Mouse (Mus musculus) limb, embryonic 11.5 days (tissue): ENCODE results near the gene Alyref2. TPM values are rescaled to one million over a fixed set of nuclear protein-coding genes. Genes with fewer than 3 reads are reported as not detected.

Experiments used
- ATAC-seq: fragments of 200-750 bp; cut with Nextera tagmentation; 2 replicates; pipeline ENCODE4 v1.8.0; 2017; ENCODE audit warnings: low read depth; ENCODE audit not compliant: insufficient number of reproducible peaks, low FRiP score, low TSS enrichment
- DNase-seq: peaks from one replicate; pipeline ENCODE4 v3.0.0-alpha.2; 2015; ENCODE audit warnings: low spot score
- H3K27ac ChIP-seq: fragments of 300-500 bp; sonication (generic); replicated peaks from 2 replicates; pipeline ENCODE4 v1.5.1; 2014; ENCODE audit warnings: low read depth, mild to moderate bottlenecking, low read length
- H3K27me3 ChIP-seq: fragments of 300-500 bp; sonication (generic); 2 replicates; pipeline ENCODE4 v1.6.1; 2014; ENCODE audit warnings: mild to moderate bottlenecking, low read length, mixed read lengths; ENCODE audit not compliant: control insufficient read depth, insufficient read depth
- H3K36me3 ChIP-seq: fragments of 300-500 bp; sonication (generic); 2 replicates; pipeline ENCODE4 v1.6.1; 2014; ENCODE audit warnings: mild to moderate bottlenecking, low read length, moderate library complexity, mixed read lengths; ENCODE audit not compliant: control insufficient read depth, insufficient read depth
- H3K4me1 ChIP-seq: fragments of 300-500 bp; sonication (generic); 2 replicates; pipeline ENCODE4 v1.6.1; 2014; ENCODE audit warnings: low read length, mixed read lengths; ENCODE audit not compliant: control insufficient read depth, insufficient read depth
- H3K4me2 ChIP-seq: fragments of 300-500 bp; sonication (generic); 2 replicates; pipeline ENCODE4 v1.6.1; 2014; ENCODE audit warnings: low read depth, mild to moderate bottlenecking, moderate library complexity; ENCODE audit not compliant: severe bottlenecking
- H3K4me3 ChIP-seq: fragments of 300-500 bp; sonication (generic); 2 replicates; pipeline ENCODE4 v1.5.1; 2014; ENCODE audit warnings: low read depth, low read length
- H3K9ac ChIP-seq: fragments of 300-500 bp; sonication (generic); 2 replicates; pipeline ENCODE4 v1.6.1; 2014; ENCODE audit warnings: mild to moderate bottlenecking, low read length
- H3K9me3 ChIP-seq: fragments of 300-500 bp; sonication (generic); 2 replicates; pipeline ENCODE4 v1.6.1; 2016; ENCODE audit warnings: low read length; ENCODE audit not compliant: control insufficient read depth
- WGBS: fragments of 180-500 bp; shearing (Covaris S2); extraction: QIAGEN DNeasy Blood & Tissue Kit; methylation state at CpG from one replicate; pipeline ENCODE4 v1.1.7; 2014; 5-methylcytosine and 5-hydroxymethylcytosine counted together
- polyA plus RNA-seq: library from polyadenylated mRNA; unstranded; fragments of >200 nt; fragmentation: Nextera tagmentation; extraction: Ambion mirVana; gene quantifications from 2 replicates; pipeline ENCODE4 v1.2.1, GENCODE M21; 2014

Alyref2 gene
- polyA plus RNA-seq, 1 experiment from 2014 or later = 10.3 TPM

GRCm38 (mm10) chr1:171477758-171478545, 25.3 kb upstream of the Alyref2 start:
- 59% methylated on average over 27 of the region's 27 CpGs for WGBS

GRCm38 (mm10) chr1:171478968-171479367, 24.3 kb upstream of the Alyref2 start:
- WGBS = 56% methylated on average over 2 of the region's 2 CpGs
- no peak overlapping the region for H3K4me2 ChIP-seq

More at GRCm38 (mm10) chr1:171477758-171478545, 25.3 kb upstream of the Alyref2 start:
- Histone ChIP-seq H3K4me2 (peak overlapping the region; percentile 21; the same call in 1 of the 2 replicates), H3K9me3 (no peaks in the 10 kb centered on the region), H3K27ac (no peak overlapping the region), H3K36me3 (no peaks in the 10 kb centered on the region), H3K4me3 (peak overlapping the region; percentile 12; the same call in 1 of the 2 replicates), H3K9ac (peak overlapping the region; percentile 37; the same call in 1 of the 2 replicates), H3K27me3 (no peaks in the 10 kb centered on the region), H3K4me1 (no peaks in the 10 kb centered on the region)
- DNase-seq = no peak
- ATAC-seq = no peak

GRCm38 (mm10) chr1:171494241-171494640, 9.0 kb upstream of the Alyref2 start:
- ATAC-seq (no peak), DNase-seq (no peak)
- H3K4me1 ChIP-seq = no peaks in the 10 kb centered on the region
- no peak overlapping the region for H3K27ac ChIP-seq
- H3K27me3 ChIP-seq = no peaks in the 10 kb centered on the region
- 93% methylated on average over 13 of the region's 13 CpGs for WGBS
- H3K36me3 ChIP-seq = no peaks in the 10 kb centered on the region
- peaks cover 6% of the 10 kb centered on the region; the same call in 1 of the 2 replicates for H3K9me3 ChIP-seq
- no peak overlapping the region for H3K9ac ChIP-seq
- H3K4me3 ChIP-seq = no peak overlapping the region
- H3K4me2 ChIP-seq = no peak overlapping the region

More at GRCm38 (mm10) chr1:171478968-171479367, 24.3 kb upstream of the Alyref2 start:
- ATAC-seq (no peak), DNase-seq (peak; percentile 68)
- H3K36me3 ChIP-seq = no peaks in the 10 kb centered on the region
- no peaks in the 10 kb centered on the region for H3K9me3 ChIP-seq
- H3K4me3 ChIP-seq = no peak overlapping the region
- no peak overlapping the region for H3K27ac ChIP-seq
- no peaks in the 10 kb centered on the region for H3K4me1 ChIP-seq
- H3K9ac ChIP-seq = no peak overlapping the region
- no peaks in the 10 kb centered on the region for H3K27me3 ChIP-seq

GRCm38 (mm10) chr1:171495371-171495770, 7.9 kb upstream of the Alyref2 start:
- Histone ChIP-seq H3K27ac (no peak overlapping the region), H3K4me2 (no peak overlapping the region), H3K4me1 (no peaks in the 10 kb centered on the region), H3K9me3 (peaks cover 3% of the 10 kb centered on the region; the same call in 1 of the 2 replicates), H3K4me3 (no peak overlapping the region), H3K9ac (no peak overlapping the region), H3K27me3 (no peaks in the 10 kb centered on the region), H3K36me3 (no peaks in the 10 kb centered on the region)
- DNase-seq (no peak), ATAC-seq (no peak)
- 92% methylated on average over 6 of the region's 6 CpGs for WGBS

- Histone ChIP-seq H3K27ac (no peak overlapping the region), H3K4me1 (no peaks in the 10 kb centered on the region), H3K4me2 (no peak overlapping the region), H3K4me3 (no peak overlapping the region), H3K36me3 (no peaks in the 10 kb centered on the region), H3K9ac (no peak overlapping the region), H3K9me3 (no peaks in the 10 kb centered on the region), H3K27me3 (no peaks in the 10 kb centered on the region)
- 82% methylated on average over 5 of the region's 5 CpGs for WGBS
- DNase-seq (no peak), ATAC-seq (no peak)
These were observed 3.4 kb upstream of the Alyref2 start for GRCm38 (mm10) chr1:171499856-171500255.

GRCm38 (mm10) chr1:171501016-171501610, 2.2 kb upstream of the Alyref2 start:
- H3K36me3 ChIP-seq = no peaks in the 10 kb centered on the region
- no peak overlapping the region for H3K9ac ChIP-seq
- no peak overlapping the region for H3K27ac ChIP-seq
- no peaks in the 10 kb centered on the region for H3K9me3 ChIP-seq
- ATAC-seq (no peak), DNase-seq (no peak)
- no peaks in the 10 kb centered on the region for H3K4me1 ChIP-seq
- no peaks in the 10 kb centered on the region for H3K27me3 ChIP-seq
- WGBS = 53% methylated on average over 6 of the region's 6 CpGs
- H3K4me3 ChIP-seq = no peak overlapping the region
- no peak overlapping the region for H3K4me2 ChIP-seq

- DNase-seq (peak; percentile 59), ATAC-seq (no peak)
- H3K27me3 ChIP-seq = no peaks in the 10 kb centered on the region
- no peaks in the 10 kb centered on the region for H3K36me3 ChIP-seq
- H3K4me3 ChIP-seq = no peak overlapping the region
- 5% methylated on average over 5 of the region's 5 CpGs for WGBS
- no peaks in the 10 kb centered on the region for H3K9me3 ChIP-seq
- no peak overlapping the region; the same call in 1 of the 2 replicates for H3K9ac ChIP-seq
- no peaks in the 10 kb centered on the region for H3K4me1 ChIP-seq
- H3K4me2 ChIP-seq = no peak overlapping the region; the same call in 1 of the 2 replicates
- H3K27ac ChIP-seq = peak overlapping the region; percentile 67
These were observed 1.6 kb upstream of the Alyref2 start for GRCm38 (mm10) chr1:171501636-171502080.

GRCm38 (mm10) chr1:171502388-171503249, 659 bp upstream of the Alyref2 start:
- Histone ChIP-seq H3K36me3 (no peaks in the 10 kb centered on the region), H3K9ac (no peak overlapping the region), H3K9me3 (no peaks in the 10 kb centered on the region), H3K4me3 (no peak overlapping the region), H3K27me3 (no peaks in the 10 kb centered on the region), H3K4me2 (no peak overlapping the region; the same call in 1 of the 2 replicates), H3K4me1 (no peaks in the 10 kb centered on the region), H3K27ac (peak overlapping the region; percentile 85)
- under 1% methylated on average over 14 of the region's 14 CpGs for WGBS
- DNase-seq = peak; percentile 72
- ATAC-seq = peak; percentile 90
